Mouse (Mus musculus) heart, embryonic 11.5 days (tissue): Measurements from ENCODE around the gene Pknox1. TPM values are rescaled to one million over a fixed set of nuclear protein-coding genes. Genes with fewer than 3 reads are reported as not detected.
"Not testable (repeated sequence)": the region's sequence is repeated elsewhere in the genome, so short reads cannot be mapped to it uniquely, and the experiment has no call there.

Experiments
- ATAC-seq: fragments of 200-750 bp; cut with Nextera tagmentation; replicated peaks from 2 replicates; pipeline ENCODE4 v1.8.0; 2017; ENCODE audit warnings: moderate library complexity; ENCODE audit not compliant: insufficient number of reproducible peaks, low FRiP score, low TSS enrichment
- H3K27ac ChIP-seq: fragments of 300-500 bp; sonication (generic); 2 replicates; pipeline ENCODE4 v1.5.1; 2014; ENCODE audit warnings: mild to moderate bottlenecking, low read depth, low read length
- H3K27me3 ChIP-seq: fragments of 300-500 bp; sonication (generic); 2 replicates; pipeline ENCODE4 v1.6.1; 2014; ENCODE audit warnings: mild to moderate bottlenecking, low read length, mixed read lengths; ENCODE audit not compliant: control insufficient read depth, insufficient read depth
- H3K36me3 ChIP-seq: fragments of 300-500 bp; sonication (generic); 2 replicates; pipeline ENCODE4 v1.6.1; 2014; ENCODE audit warnings: mild to moderate bottlenecking, low read length, moderate library complexity, mixed read lengths; ENCODE audit not compliant: control insufficient read depth, insufficient read depth
- H3K4me1 ChIP-seq: fragments of 300-500 bp; sonication (generic); 2 replicates; pipeline ENCODE4 v1.6.1; 2014; ENCODE audit warnings: low read length; ENCODE audit not compliant: control insufficient read depth, insufficient read depth
- H3K4me2 ChIP-seq: fragments of 300-500 bp; sonication (generic); 2 replicates; pipeline ENCODE4 v1.6.1; 2014; ENCODE audit warnings: mild to moderate bottlenecking, moderate library complexity
- H3K4me3 ChIP-seq: fragments of 300-500 bp; sonication (generic); 2 replicates; pipeline ENCODE4 v1.5.1; 2014; ENCODE audit warnings: low read depth, low read length
- H3K9ac ChIP-seq: fragments of 300-500 bp; sonication (generic); 2 replicates; pipeline ENCODE4 v1.6.1; 2014; ENCODE audit warnings: mild to moderate bottlenecking, low read depth, low read length, moderate library complexity
- H3K9me3 ChIP-seq: fragments of 300-500 bp; sonication (generic); replicated peaks from 2 replicates; pipeline ENCODE4 v1.6.1; 2016; ENCODE audit warnings: low read length; ENCODE audit not compliant: control insufficient read depth
- WGBS: fragments of 180-500 bp; shearing (Covaris S2); extraction: QIAGEN DNeasy Blood & Tissue Kit; methylation state at CpG from one replicate; pipeline ENCODE4 v1.1.7; 2014; ENCODE audit not compliant: insufficient replicate concordance; 5-methylcytosine and 5-hydroxymethylcytosine counted together
- polyA plus RNA-seq: library from polyadenylated mRNA; unstranded; fragments of >200 nt; fragmentation: Nextera tagmentation; extraction: Ambion mirVana; gene quantifications from 2 replicates; pipeline ENCODE4 v1.2.1, GENCODE M21; 2014

The Pknox1 gene
- polyA plus RNA-seq, 1 experiment from 2014 or later = 19.8 TPM

DNA sequence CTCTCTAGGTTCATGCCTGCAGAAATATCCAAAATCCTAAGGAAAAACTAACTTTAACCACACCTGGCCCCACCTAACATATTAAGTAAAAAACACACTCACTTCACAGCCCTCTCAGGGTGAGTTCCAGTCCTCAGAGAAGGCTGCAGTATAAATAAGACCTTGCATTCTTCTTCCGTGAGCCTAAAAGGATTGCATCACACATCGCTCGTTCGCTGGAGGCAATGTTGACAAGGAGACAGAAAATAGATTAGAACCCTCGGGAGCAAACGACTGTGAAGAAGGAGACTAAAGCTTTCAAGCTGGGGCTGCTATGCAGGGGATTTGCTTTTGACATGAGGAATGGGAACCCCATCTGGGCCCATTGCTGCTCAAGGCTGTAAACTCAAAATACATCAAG lies 21.0 kb upstream of the Pknox1 start:
- Histone ChIP-seq H3K4me3 (no peak overlapping the region), H3K4me2 (no peak overlapping the region), H3K9ac (no peak overlapping the region), H3K9me3 (no peaks in the 10 kb centered on the region), H3K36me3 (no peaks in the 10 kb centered on the region), H3K27me3 (no peaks in the 10 kb centered on the region), H3K4me1 (peaks cover 6% of the 10 kb centered on the region; the same call in 1 of the 2 replicates), H3K27ac (no peak overlapping the region)
- 18% methylated on average over 6 of the region's 6 CpGs for WGBS
- no peak for ATAC-seq

DNA sequence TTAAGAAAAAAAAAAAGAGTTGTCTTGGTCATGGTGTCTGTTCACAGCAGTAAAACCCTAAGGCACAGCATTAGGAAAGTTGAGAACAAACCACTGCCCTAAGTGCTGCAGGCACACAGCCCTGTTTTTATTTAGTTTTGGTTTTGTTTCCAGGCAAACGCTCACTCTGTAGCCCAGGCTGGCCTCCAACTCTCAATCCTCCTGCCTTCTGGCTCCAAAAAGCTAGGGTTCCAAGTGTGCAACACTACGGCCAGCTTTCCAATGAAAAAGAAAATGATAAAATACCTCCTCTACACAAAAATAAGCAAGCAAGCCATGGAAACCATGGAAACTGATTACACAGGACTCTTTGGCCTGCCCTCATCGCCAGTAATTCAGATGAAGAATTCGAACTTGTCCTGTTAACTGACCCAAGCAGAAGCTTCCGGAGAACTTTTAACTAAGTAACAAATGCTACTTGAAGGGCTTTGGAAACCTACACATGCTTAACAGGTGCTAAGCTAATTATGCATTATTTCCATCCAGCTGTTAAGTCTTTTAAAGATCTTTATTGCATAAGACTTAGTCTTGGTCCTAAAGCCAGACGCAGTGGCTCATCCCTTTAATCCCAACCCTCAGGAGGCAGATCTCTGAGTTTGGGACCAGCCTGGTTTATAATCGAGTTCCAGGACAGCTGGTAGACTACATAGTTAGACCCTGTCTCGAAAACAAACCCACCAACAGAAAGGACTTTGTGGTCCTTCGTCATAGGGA lies 17.9 kb upstream of the Pknox1 start:
- 85% methylated on average over 9 of the region's 9 CpGs for WGBS
- Histone ChIP-seq H3K4me1 (peaks cover 6% of the 10 kb centered on the region; the same call in 1 of the 2 replicates), H3K4me2 (no peak overlapping the region), H3K27me3 (no peaks in the 10 kb centered on the region), H3K36me3 (no peaks in the 10 kb centered on the region), H3K9me3 (no peaks in the 10 kb centered on the region), H3K27ac (no peak overlapping the region), H3K9ac (no peak overlapping the region), H3K4me3 (no peak overlapping the region)
- ATAC-seq = no peak

DNA sequence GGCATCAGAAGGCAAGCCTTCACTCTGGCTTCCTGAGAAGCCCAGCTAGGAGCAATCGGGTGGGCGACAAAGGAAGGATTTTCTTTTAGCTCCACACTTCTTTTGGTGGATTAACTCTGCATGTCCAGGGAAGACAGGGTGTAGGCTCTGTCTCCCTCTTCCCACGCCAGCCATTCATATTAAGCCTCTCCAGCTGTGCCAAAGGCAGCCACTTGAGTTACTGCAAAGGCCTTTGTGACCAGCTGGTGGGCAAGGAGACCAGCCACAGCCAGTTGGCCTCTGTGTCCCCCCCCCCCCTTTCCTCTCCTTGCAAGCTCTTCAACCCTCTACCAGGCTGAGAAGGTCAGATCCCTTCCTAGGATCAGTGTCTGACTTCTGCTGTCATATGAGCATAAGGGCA lies 16.6 kb upstream of the Pknox1 start:
- no peaks in the 10 kb centered on the region for H3K36me3 ChIP-seq
- H3K4me3 ChIP-seq = no peak overlapping the region
- no peaks in the 10 kb centered on the region for H3K27me3 ChIP-seq
- H3K9ac ChIP-seq = no peak overlapping the region
- H3K9me3 ChIP-seq = no peaks in the 10 kb centered on the region
- ATAC-seq = no peak
- H3K27ac ChIP-seq = no peak overlapping the region
- H3K4me1 ChIP-seq = peaks cover 6% of the 10 kb centered on the region; the same call in 1 of the 2 replicates
- WGBS = 73% methylated on average over 3 of the region's 3 CpGs
- no peak overlapping the region for H3K4me2 ChIP-seq

DNA sequence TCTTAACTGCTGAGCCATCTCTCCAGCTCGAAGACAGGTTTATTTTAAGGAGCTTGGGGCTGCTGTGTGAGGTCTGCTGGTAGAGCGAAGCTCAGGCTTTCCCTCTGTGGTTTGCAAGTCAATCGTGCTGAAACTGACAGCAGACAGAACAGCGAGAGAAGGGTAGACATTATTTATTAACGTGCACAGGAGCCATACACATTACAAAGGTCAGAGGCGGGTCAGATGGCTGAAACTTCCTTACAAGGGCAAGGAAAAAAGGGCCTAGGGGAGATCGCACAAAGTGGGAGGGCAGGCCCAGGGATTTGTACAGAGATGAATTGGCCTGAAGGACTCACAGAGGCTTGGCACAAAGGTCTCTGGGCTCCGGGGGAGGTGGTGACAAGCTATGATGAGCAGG lies 15.1 kb upstream of the Pknox1 start:
- Histone ChIP-seq H3K9ac (no peak overlapping the region), H3K4me3 (no peak overlapping the region), H3K9me3 (no peaks in the 10 kb centered on the region), H3K27ac (0 out of 2 replicates have a peak overlapping the region, but pooled peaks have one; percentile 17), H3K27me3 (no peaks in the 10 kb centered on the region), H3K4me2 (no peak overlapping the region), H3K4me1 (no peaks in the 10 kb centered on the region), H3K36me3 (no peaks in the 10 kb centered on the region)
- WGBS = 53% methylated on average over 8 of the region's 8 CpGs
- ATAC-seq = no peak

DNA sequence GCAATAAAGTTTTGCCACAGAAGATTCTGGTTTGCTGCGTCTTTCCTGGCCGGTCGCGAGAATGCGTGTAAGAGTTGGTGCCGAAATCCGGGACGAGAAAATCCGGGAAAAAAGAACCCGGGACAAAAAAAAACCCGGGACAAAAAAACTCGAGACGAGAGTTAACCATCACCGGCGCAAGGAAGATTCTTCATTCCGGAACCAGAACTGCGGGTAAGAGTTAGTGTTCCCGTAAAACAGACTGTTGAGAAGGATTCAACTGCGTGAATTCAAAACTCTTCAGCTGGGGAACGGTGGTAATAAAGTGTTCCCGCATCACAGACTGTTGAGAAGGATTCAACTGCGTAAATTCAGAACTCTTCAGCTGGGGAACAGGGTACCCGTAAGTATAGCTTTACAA lies 11.9 kb upstream of the Pknox1 start:
- not testable (repeated sequence) for H3K4me1 ChIP-seq, H3K27ac ChIP-seq, H3K4me3 ChIP-seq, H3K36me3 ChIP-seq, H3K4me2 ChIP-seq, H3K9me3 ChIP-seq, H3K27me3 ChIP-seq, ATAC-seq, H3K9ac ChIP-seq
- 89% methylated on average over 23 of the region's 23 CpGs for WGBS

DNA sequence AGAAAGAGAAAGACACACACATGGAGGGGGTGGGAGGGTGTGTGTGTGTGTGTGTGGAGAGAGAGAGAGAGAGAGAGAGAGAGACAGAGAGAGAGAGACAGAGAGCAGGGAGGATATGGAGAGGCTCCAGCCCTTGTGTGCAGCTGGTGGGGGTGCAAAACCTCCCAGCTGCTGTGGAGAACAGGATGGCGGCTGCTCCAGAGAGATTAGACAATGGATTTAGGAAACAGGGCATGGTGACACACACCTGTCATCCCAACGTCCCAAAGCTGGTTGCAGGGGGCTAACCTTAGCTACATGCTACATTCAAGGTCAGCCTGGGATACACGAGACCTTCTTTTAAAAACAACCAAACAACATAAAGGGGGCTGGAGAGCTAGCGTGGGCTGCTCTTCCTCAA lies 8.3 kb upstream of the Pknox1 start:
- H3K9ac ChIP-seq = no peak overlapping the region
- H3K4me3 ChIP-seq = no peak overlapping the region
- no peaks in the 10 kb centered on the region for H3K36me3 ChIP-seq
- H3K27me3 ChIP-seq = no peaks in the 10 kb centered on the region
- H3K4me2 ChIP-seq = no peak overlapping the region
- H3K4me1 ChIP-seq = peaks cover 9% of the 10 kb centered on the region; the same call in 1 of the 2 replicates
- no peaks in the 10 kb centered on the region for H3K9me3 ChIP-seq
- ATAC-seq = no peak
- H3K27ac ChIP-seq = no peak overlapping the region
- WGBS = 62% methylated on average over 4 of the region's 4 CpGs

DNA sequence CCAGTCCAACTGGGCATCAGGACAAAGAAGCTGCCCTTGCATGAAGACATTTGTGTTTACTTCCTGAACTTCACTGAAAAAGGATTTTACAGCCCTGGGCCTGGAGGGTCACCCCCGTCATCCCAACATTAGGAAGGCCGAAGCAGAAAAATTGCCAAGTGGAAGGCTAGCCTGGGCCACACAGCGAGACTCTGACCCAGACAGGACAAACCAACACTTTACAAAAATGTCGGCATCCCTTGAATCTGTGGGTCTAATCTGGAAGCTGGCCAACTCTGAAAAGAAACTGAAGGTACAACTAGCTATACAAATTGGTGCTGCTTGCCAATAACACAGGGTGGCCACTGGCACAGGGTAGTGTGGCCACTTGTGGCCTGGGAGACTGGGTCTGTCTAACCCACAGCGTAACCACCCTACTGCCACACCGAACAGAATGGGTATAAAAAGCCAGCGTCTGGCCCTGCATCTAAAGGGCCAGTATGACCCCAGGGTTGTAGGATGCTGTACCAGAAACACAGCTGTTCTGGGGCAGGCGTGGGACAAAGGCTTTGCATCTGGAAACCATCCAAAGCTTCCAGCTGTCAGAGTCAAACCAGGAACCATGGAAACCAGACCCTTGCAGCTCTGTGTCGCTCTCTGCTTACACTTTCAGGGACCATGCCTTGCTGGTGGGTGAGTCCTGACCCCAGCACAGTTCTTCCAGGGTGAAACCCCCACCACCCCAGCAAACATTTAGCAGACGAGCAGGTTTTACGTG lies 7.2 kb upstream of the Pknox1 start:
- Histone ChIP-seq H3K9me3 (no peaks in the 10 kb centered on the region), H3K4me3 (no peak overlapping the region; the same call in 1 of the 2 replicates), H3K36me3 (no peaks in the 10 kb centered on the region), H3K27ac (no peak overlapping the region), H3K4me1 (peaks cover 9% of the 10 kb centered on the region; the same call in 1 of the 2 replicates), H3K9ac (no peak overlapping the region), H3K27me3 (no peaks in the 10 kb centered on the region), H3K4me2 (no peak overlapping the region)
- 0 out of 2 replicates have a peak, but pooled peaks have one; percentile 49 for ATAC-seq
- 63% methylated on average over 11 of the region's 11 CpGs for whole genome bisulfite sequencing

DNA sequence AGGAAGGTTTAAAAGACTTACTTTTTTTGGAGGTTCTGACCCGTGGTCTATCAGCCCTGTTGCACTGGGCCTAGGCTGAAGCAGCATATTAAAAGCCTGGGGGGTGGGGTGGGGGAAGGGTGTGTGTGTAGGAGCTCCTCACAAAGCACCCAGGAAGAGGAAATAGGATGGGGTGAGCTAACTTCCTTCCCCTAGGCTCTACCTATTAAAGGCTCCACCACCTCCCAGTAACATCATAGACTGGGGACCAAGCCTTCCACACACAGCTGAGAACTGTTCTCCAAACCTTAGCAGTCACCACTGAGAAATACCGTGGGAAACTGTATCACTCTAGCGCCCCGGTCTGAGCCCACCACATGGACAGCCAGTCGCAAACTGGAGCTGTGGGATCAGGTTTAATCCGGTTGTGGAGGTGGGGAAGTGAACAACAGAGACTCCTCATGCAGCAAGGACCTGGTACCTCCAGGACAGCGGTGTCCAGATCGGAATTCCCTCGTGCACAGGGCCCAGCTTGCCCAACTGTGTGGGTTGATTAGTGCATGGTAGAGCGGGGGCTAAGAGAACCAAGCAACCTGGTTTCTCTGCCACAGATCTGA lies 6.5 kb upstream of the Pknox1 start:
- no peak for ATAC-seq

More for the DNA sequence above, 6.5 kb upstream of the Pknox1 start:
- 77% methylated on average over 10 of the region's 10 CpGs for WGBS
- H3K4me1 ChIP-seq = peaks cover 9% of the 10 kb centered on the region; the same call in 1 of the 2 replicates
- no peak overlapping the region for H3K9ac ChIP-seq
- no peak overlapping the region for H3K4me2 ChIP-seq
- H3K27ac ChIP-seq = no peak overlapping the region
- H3K27me3 ChIP-seq = no peaks in the 10 kb centered on the region
- H3K4me3 ChIP-seq = no peak overlapping the region
- no peaks in the 10 kb centered on the region for H3K9me3 ChIP-seq
- no peaks in the 10 kb centered on the region for H3K36me3 ChIP-seq
